Mouse (Mus musculus): ENCODE measurements around the gene Gm49361. TPM values are rescaled to one million over a fixed set of nuclear protein-coding genes. Genes with fewer than 3 reads are reported as not detected.

Gm49361 gene
- polyA plus RNA-seq, 1 experiment from 2014 or later = not detected

DNA sequence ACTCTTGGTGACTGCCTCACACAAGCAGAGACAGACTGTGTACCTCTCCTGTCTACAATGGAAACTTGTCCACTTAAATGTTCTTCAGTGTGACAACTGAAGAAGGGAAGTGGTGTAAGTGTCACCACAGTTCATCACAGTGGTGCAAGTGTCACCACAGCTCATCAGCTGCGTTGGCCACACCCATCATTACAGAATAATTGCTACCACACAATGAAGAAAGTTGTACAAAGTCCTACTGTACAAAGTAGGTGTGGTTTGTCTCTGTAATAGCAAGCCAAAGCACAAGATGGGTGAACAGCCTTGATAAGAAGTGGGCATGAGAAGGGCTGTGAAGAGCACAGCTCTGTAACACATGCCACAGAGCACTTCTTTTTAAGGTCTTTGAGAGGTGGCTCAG is 33.0 kb downstream of the Gm49361 start:
- H3K9me3 ChIP-seq (ENCODE audit: control insufficient read depth, low read length) = no peaks in the 10 kb centered on the region
- H3K27ac ChIP-seq (ENCODE audit: low read depth, low read length) = no peak overlapping the region
- H3K9ac ChIP-seq (ENCODE audit: low read depth, low read length) = no peak overlapping the region
- H3K4me2 ChIP-seq (ENCODE audit: low read length) = no peak overlapping the region
- no peaks in the 10 kb centered on the region for H3K27me3 ChIP-seq (replicated peaks; ENCODE audit: control insufficient read depth, insufficient read depth, low read length)
- no peak for ATAC-seq
- no peaks in the 10 kb centered on the region for H3K36me3 ChIP-seq (ENCODE audit: control insufficient read depth, insufficient read depth, low read length)
- no peak overlapping the region for H3K4me3 ChIP-seq (ENCODE audit: low read length)
- peaks cover 5% of the 10 kb centered on the region for H3K4me1 ChIP-seq (ENCODE audit: control insufficient read depth, insufficient read depth, low read depth, low read length)
- 100% methylated on average over 1 of the region's 1 CpGs for WGBS

DNA sequence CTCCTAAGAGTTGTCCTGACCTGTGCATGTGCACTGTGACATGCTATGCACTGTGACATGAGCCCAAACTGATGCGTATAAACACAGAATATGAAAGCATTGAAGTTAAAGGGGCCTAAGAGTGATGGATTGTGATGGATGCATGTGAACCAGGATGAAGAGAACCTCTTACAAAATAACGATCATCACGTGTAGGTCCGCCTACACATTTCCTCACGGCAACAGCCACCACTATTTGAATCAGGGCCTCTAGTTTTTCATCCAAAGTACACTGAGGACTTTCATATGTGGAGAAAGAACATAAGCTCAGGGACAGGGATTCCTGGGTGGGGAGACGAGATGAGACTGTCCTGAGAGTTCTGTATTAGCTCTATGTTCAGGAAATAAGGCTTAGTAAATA is 34.8 kb downstream of the Gm49361 start:
- 87% methylated on average over 6 of the region's 6 CpGs for WGBS
- H3K4me1 ChIP-seq (ENCODE audit: control insufficient read depth, insufficient read depth, low read depth, low read length) = peaks cover 18% of the 10 kb centered on the region
- no peak overlapping the region for H3K27ac ChIP-seq (ENCODE audit: low read depth, low read length)
- H3K4me3 ChIP-seq (ENCODE audit: low read length) = no peak overlapping the region
- no peaks in the 10 kb centered on the region for H3K36me3 ChIP-seq (ENCODE audit: control insufficient read depth, insufficient read depth, low read length)
- no peaks in the 10 kb centered on the region for H3K9me3 ChIP-seq (ENCODE audit: control insufficient read depth, low read length)
- ATAC-seq = no peak
- H3K9ac ChIP-seq (ENCODE audit: low read depth, low read length) = no peak overlapping the region
- H3K4me2 ChIP-seq (ENCODE audit: low read length) = no peak overlapping the region
- H3K27me3 ChIP-seq (replicated peaks; ENCODE audit: control insufficient read depth, insufficient read depth, low read length) = no peaks in the 10 kb centered on the region

DNA sequence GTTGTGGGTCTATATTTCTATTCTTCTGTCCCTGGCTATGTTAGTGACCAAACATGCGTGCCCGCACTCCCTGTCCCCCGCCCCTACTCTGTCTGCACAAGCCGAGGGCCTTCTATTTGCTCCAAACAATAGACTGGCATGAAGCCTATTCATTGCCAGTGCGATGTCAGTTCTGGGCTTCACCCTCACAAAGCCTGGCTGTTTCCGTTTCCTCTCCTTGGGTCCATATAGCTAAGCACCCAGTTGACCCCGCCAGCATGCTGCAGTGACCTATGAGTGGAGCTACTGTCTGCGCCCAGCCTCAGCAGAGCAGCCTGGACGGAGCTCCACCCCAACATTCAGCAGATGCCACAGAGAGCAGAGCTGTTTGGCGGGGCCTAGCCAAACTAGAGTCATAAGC is 36.7 kb downstream of the Gm49361 start:
- WGBS = 21% methylated on average over 10 of the region's 10 CpGs
- H3K4me2 ChIP-seq (ENCODE audit: low read length) = no peak overlapping the region
- H3K4me3 ChIP-seq (ENCODE audit: low read length) = no peak overlapping the region
- H3K4me1 ChIP-seq (ENCODE audit: control insufficient read depth, insufficient read depth, low read depth, low read length) = peaks cover 18% of the 10 kb centered on the region
- H3K9me3 ChIP-seq (ENCODE audit: control insufficient read depth, low read length) = no peaks in the 10 kb centered on the region
- ATAC-seq = peak; percentile 34; the same call in 1 of the 2 replicates
- no peaks in the 10 kb centered on the region for H3K36me3 ChIP-seq (ENCODE audit: control insufficient read depth, insufficient read depth, low read length)
- no peaks in the 10 kb centered on the region for H3K27me3 ChIP-seq (replicated peaks; ENCODE audit: control insufficient read depth, insufficient read depth, low read length)
- no peak overlapping the region for H3K27ac ChIP-seq (ENCODE audit: low read depth, low read length)
- no peak overlapping the region for H3K9ac ChIP-seq (ENCODE audit: low read depth, low read length)

DNA sequence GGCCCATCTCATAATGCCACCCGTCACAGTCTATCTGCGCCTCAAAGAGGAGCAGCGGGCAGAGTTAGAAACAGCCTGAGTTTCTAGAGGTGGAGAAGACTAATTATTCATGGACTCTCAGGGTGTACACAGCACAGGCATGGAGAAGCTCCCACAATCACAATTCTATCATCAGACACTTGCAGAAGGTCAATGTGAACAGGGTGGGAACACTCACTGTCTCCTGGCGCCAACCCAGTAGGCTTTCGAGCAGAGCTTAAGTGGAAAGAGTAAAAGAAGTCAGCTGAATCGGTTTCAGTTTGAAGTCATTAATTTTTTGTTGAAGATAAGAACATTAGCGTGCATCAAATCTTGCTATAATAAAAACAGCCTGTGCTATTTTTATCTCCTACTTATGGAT is 37.3 kb downstream of the Gm49361 start:
- no peak for ATAC-seq
- H3K27ac ChIP-seq (ENCODE audit: low read depth, low read length) = no peak overlapping the region
- 57% methylated on average over 7 of the region's 7 CpGs for WGBS

DNA sequence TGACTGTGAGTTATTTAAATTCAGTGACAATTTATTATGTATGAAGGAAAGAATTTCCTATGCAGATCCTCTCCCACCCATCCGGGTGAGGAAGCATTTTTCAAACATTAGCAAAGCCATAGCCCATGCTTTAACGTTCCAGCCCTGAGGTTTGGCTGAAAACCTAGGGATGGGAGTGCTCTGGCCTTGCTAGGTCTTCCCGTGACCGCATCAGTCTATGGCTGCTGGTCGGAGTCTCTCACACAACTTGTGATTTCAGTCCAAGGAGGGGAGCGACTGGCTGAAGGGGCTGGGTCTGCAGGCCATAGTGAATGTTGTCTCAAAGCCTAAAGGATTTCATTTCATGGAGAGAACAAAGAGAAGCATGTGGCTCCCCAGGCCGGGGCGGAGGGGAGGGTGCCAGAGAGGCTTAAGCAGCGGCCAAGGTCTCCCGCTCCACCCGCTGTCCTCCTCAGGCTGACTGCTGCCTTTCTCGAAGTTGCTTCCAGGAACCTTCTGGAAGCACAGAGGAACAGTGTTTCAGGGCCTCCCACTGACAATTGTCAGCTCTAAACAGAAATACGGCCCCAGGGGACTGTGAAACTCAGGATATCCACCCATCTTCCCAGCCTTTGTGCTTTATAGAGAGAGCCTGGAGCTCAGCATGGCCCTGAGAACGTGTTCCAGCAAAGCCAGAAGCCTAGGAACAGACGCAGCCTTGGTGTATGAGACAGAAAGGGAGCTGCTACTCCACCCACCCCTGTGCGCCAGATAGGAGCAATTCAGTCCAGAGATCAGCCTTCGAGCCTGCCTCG is 38.6 kb downstream of the Gm49361 start:
- Histone ChIP-seq H3K9ac (ENCODE audit: low read depth, low read length) (peak overlapping the region; percentile 18; the same call in 1 of the 2 replicates), H3K27me3 (replicated peaks; ENCODE audit: control insufficient read depth, insufficient read depth, low read length) (no peaks in the 10 kb centered on the region), H3K4me3 (ENCODE audit: low read length) (no peak overlapping the region), H3K36me3 (ENCODE audit: control insufficient read depth, insufficient read depth, low read length) (no peaks in the 10 kb centered on the region), H3K4me1 (ENCODE audit: control insufficient read depth, insufficient read depth, low read depth, low read length) (peaks cover 18% of the 10 kb centered on the region), H3K9me3 (ENCODE audit: control insufficient read depth, low read length) (no peaks in the 10 kb centered on the region), H3K4me2 (ENCODE audit: low read length) (no peak overlapping the region), H3K27ac (ENCODE audit: low read depth, low read length) (peak overlapping the region; percentile 76)
- ATAC-seq = peak; percentile 69
- 35% methylated on average over 18 of the region's 18 CpGs for WGBS

More for the DNA sequence above, 37.3 kb downstream of the Gm49361 start:
- H3K4me2 ChIP-seq (ENCODE audit: low read length) = no peak overlapping the region
- H3K36me3 ChIP-seq (ENCODE audit: control insufficient read depth, insufficient read depth, low read length) = no peaks in the 10 kb centered on the region
- no peaks in the 10 kb centered on the region for H3K9me3 ChIP-seq (ENCODE audit: control insufficient read depth, low read length)
- H3K4me3 ChIP-seq (ENCODE audit: low read length) = no peak overlapping the region
- peaks cover 18% of the 10 kb centered on the region for H3K4me1 ChIP-seq (ENCODE audit: control insufficient read depth, insufficient read depth, low read depth, low read length)
- H3K27me3 ChIP-seq (replicated peaks; ENCODE audit: control insufficient read depth, insufficient read depth, low read length) = no peaks in the 10 kb centered on the region
- H3K9ac ChIP-seq (ENCODE audit: low read depth, low read length) = no peak overlapping the region

DNA sequence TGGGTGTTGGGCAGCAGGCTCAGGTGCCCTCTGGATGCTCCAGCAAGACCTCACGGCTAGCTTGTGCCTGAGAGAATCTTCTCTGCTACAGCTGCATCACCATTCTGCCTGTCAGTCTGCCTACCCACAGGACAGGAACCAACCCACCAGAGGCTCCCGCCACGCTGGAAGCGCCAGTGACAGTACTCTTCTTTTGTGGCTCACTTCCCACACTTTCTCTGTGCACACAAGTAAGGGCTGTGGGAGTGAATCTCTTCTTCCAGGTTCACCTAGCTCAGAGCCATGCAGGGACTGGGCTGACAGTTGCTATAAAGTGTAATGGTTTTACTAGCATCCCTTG is 39.2 kb downstream of the Gm49361 start:
- Histone ChIP-seq H3K4me2 (ENCODE audit: low read length) (no peak overlapping the region), H3K27me3 (replicated peaks; ENCODE audit: control insufficient read depth, insufficient read depth, low read length) (no peaks in the 10 kb centered on the region), H3K27ac (ENCODE audit: low read depth, low read length) (peak overlapping the region; percentile 13; the same call in 1 of the 2 replicates), H3K4me1 (ENCODE audit: control insufficient read depth, insufficient read depth, low read depth, low read length) (peaks cover 18% of the 10 kb centered on the region), H3K9ac (ENCODE audit: low read depth, low read length) (peak overlapping the region; percentile 18), H3K4me3 (ENCODE audit: low read length) (no peak overlapping the region), H3K9me3 (ENCODE audit: control insufficient read depth, low read length) (no peaks in the 10 kb centered on the region), H3K36me3 (ENCODE audit: control insufficient read depth, insufficient read depth, low read length) (no peaks in the 10 kb centered on the region)
- 60% methylated on average over 4 of the region's 4 CpGs for WGBS
- ATAC-seq = peak; percentile 16; the same call in 1 of the 2 replicates

GRCm38 (mm10) chr14:57705759-57706158 is 40.1 kb downstream of the Gm49361 start:
- H3K4me3 ChIP-seq (ENCODE audit: low read length) = no peak overlapping the region
- no peak overlapping the region for H3K27ac ChIP-seq (ENCODE audit: low read depth, low read length)
- H3K36me3 ChIP-seq (ENCODE audit: control insufficient read depth, insufficient read depth, low read length) = no peaks in the 10 kb centered on the region
- peaks cover 18% of the 10 kb centered on the region for H3K4me1 ChIP-seq (ENCODE audit: control insufficient read depth, insufficient read depth, low read depth, low read length)
- H3K9me3 ChIP-seq (ENCODE audit: control insufficient read depth, low read length) = no peaks in the 10 kb centered on the region
- H3K4me2 ChIP-seq (ENCODE audit: low read length) = no peak overlapping the region
- WGBS = 89% methylated on average over 4 of the region's 4 CpGs
- no peaks in the 10 kb centered on the region for H3K27me3 ChIP-seq (replicated peaks; ENCODE audit: control insufficient read depth, insufficient read depth, low read length)
- H3K9ac ChIP-seq (ENCODE audit: low read depth, low read length) = no peak overlapping the region
- no peak for ATAC-seq

- no peak overlapping the region for H3K9ac ChIP-seq (ENCODE audit: low read depth, low read length)
- H3K4me3 ChIP-seq (ENCODE audit: low read length) = no peak overlapping the region
- no peaks in the 10 kb centered on the region for H3K27me3 ChIP-seq (replicated peaks; ENCODE audit: control insufficient read depth, insufficient read depth, low read length)
- peaks cover 18% of the 10 kb centered on the region for H3K4me1 ChIP-seq (ENCODE audit: control insufficient read depth, insufficient read depth, low read depth, low read length)
- H3K4me2 ChIP-seq (ENCODE audit: low read length) = no peak overlapping the region
- no peak for ATAC-seq
- H3K27ac ChIP-seq (ENCODE audit: low read depth, low read length) = no peak overlapping the region
- H3K9me3 ChIP-seq (ENCODE audit: control insufficient read depth, low read length) = no peaks in the 10 kb centered on the region
- 89% methylated on average over 4 of the region's 4 CpGs for WGBS
- peaks cover 2% of the 10 kb centered on the region; the same call in 1 of the 2 replicates for H3K36me3 ChIP-seq (ENCODE audit: control insufficient read depth, insufficient read depth, low read length)
These were observed 40.8 kb downstream of the Gm49361 start for GRCm38 (mm10) chr14:57705075-57705474.

- ATAC-seq = peak; percentile 81; the same call in 1 of the 2 replicates
- H3K36me3 ChIP-seq (ENCODE audit: control insufficient read depth, insufficient read depth, low read length) = peaks cover 9% of the 10 kb centered on the region
- WGBS = 52% methylated on average over 12 of the region's 12 CpGs
- no peak overlapping the region for H3K4me3 ChIP-seq (ENCODE audit: low read length)
- H3K4me1 ChIP-seq (ENCODE audit: control insufficient read depth, insufficient read depth, low read depth, low read length) = peaks cover 5% of the 10 kb centered on the region
- H3K9me3 ChIP-seq (ENCODE audit: control insufficient read depth, low read length) = no peaks in the 10 kb centered on the region
- H3K9ac ChIP-seq (ENCODE audit: low read depth, low read length) = no peak overlapping the region
- H3K27me3 ChIP-seq (replicated peaks; ENCODE audit: control insufficient read depth, insufficient read depth, low read length) = no peaks in the 10 kb centered on the region
- no peak overlapping the region for H3K4me2 ChIP-seq (ENCODE audit: low read length)
- H3K27ac ChIP-seq (ENCODE audit: low read depth, low read length) = peak overlapping the region; percentile 64; the same call in 1 of the 2 replicates
These were observed 43.9 kb downstream of the Gm49361 start for GRCm38 (mm10) chr14:57701915-57702477.

Data from hindbrain, embryonic 16.5 days (tissue).